Mouse (Mus musculus): ENCODE results near the gene Msln.

Msln gene

DNA sequence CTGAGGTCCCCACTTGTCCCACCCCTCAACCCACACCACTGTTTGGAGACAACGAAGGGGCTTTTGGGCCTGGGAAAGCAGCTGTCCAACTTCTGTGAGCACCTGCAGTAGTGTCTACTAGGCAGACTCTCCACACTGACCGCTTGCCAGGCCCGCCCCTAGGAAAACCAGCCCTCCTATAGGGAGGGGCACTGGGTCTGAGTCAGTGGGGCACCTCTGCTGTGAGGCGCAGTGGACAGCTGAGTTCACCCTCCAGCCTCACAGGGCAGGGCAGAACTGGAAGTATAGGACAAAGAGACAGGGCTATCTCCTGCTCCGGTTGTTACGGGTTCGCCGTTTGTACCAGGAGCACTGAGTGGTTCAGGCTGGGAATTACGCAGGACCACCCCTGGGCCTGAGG, at the start of gene Msln:
Msln (minus strand) TSS at position 138 of the 400 bp plus-strand sequence.
- no peak for DNase-seq (ENCODE audit: low spot score in 2 of 2)

DNA sequence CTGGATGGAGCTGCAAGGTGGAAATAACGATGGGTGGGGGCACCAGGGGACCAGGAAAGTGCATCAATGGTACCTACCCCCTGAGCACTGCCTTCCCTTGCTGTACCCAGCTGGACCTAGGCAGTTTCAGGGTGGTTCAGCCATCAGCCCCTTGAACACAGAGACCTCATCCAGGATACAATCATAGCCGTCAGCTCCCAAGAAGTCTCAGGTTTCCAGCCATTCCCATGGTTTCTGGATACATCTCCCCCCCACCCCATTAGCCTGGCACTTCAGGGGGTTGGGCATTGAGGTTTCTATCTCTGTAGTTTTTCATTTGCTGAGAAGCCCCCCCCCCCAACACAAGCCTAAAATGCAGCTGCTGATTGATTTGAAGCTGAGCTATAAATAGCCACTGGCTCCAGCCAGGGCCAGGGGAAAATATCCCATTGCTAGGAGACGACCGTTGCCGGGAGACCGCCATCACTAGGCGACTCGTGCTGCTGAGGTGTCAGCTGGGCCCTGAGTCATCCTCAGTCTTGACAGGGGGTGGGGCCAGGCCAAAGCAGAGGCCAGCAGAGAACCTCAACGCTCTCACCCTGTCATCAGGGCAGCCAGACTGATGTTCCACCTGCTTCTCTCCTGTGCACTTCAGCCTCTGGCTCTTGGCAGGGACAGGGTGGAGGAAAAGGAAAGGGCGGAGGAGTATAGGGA, 48.8 kb upstream of the Msln start:
- DNase-seq (ENCODE audit: low spot score in 2 of 2) = peak; percentile 74 to 88

DNA sequence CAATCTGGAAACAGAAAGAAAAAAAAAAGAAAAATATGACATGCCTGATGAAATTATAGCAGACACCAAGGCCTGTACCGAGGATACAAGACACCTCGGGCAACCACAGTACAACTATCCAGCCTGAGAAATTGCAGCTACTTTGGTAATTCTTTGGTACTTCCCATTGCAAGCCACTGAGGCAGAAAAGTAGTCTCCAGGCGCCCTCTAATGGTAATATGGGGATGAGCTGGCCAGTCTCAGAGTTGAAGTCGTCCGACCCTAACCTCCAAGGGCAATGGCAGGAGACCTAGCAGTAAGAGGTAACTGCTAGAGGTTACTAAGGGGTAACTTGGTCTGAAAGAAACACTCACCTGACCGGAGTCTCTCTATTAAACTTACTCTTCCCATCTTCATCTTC, 46.9 kb upstream of the Msln start:
- DNase-seq (ENCODE audit: low spot score in 2 of 2) = peak in 1 of 2 experiments; percentile 61

DNA sequence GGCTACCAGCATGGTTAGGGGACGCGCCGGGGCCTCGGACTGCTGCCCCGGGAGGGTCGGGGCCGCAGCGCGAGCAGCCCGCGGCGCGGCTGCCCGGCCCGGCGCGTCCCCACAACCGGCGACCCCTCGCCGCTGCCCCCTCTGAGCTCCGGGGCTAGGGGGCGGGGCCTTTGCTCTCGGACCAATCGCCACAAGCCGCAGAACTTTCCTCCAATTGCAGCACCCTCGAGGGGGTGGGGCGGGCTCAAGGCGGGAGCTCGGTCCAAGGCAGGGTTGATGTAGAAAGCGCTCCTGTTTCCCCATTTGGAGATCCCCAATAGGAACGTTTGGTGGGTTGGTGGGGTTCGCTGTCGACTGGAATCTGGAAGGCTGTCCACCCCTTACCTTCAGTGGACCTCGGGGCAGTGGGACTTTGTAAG, 42.8 kb upstream of the Msln start, which contains the start of gene Metrn:
Metrn (minus strand) TSS at position 186 of the 419 bp plus-strand sequence.
- peak in 1 of 2 experiments; percentile 75 for DNase-seq (ENCODE audit: low spot score in 2 of 2)

DNA sequence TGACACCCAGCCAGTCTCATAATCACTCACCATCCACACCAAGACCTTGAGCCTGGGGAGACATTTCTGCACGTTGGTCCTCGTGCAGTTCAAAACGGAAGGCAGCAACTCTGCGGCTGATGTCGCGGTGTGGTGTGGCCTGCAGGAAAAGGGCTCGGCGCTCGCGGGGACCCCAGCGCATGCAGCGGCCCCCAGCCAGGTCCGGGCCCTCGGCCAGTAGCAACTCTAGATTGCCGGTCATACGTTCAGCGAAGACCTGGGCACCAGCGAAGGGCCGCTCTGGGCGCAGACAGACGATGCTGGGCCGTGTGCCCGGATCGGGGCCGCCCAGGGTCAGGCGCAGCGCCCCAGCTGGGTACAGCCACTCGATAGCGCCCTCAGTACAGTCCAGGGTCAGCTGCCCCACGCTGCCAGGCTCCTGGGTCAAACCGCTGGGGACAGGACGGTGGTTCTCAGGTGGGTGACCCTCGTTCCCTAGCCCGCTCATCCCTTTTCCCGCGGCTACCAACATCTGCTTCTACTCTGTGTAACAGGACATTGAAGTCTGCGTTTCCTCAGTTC, 42.1 kb upstream of the Msln start:
- no peak for DNase-seq (ENCODE audit: low spot score in 2 of 2)

DNA sequence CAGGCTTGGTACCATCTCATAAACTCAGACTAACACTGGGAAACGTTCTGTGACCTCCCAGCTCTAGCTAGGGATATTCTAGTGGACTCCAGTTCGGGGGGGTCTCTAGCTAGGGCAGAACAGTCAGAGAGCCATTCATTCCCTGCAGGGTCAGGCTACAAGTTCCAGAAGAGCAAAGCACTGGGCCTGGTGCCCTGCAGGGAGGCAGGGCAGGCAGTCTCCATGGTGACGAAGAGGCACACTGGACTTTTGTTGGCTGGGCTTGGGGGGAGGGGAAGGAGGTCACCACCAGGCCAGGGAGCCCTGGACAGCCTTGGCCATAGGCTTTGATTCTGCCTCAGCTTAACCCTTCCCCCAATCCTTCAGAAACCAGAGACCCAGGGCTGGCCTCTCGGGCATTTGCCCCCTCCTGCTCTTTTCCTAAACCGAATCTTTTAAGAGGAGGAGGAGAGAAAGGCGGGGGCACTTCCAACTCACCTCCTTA, 41.5 kb upstream of the Msln start, which contains the start of gene AC134908.4:
AC134908.4 (minus strand) TSS at position 51 of the 484 bp plus-strand sequence.
- no peak for DNase-seq (ENCODE audit: low spot score in 2 of 2)

DNA sequence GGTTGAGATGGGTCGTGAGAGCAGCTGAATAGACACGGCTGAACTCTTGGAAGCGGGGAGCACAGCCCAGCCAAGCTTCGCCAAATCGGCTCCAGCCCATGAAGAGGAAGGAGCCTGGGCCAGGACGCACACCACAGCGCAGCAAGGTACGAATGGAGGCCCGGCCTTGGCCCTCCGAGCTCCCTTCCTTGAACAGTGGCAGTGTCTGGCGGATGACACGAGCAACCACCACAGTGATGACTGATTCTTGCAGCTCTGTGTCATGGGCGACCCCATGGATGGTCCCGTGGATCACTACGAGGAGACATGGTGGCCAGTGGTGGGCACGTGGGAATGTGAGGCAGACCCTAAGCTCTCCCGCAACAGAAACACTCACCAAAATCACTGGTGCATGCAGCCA, 40.8 kb upstream of the Msln start:
- DNase-seq (ENCODE audit: low spot score in 2 of 2) = no peak

DNA sequence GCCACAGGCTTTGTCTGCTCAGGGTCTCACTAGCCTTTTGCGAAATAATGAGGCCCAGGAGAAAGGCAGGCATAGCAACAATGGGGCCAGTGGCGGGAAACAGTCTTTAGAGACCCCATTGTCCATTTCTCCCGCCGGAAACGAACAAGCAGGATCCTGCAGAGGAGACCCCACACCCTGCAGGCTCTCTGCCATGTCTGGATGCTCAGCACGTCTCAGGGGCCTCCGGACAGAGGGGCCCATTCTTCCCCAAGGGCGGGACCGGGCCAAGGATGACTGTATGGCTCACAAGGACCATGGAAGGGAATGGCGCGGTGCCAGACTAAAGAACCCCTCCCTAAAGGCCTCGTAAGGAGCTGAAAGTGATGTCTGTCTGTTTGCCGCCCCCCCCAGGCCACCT, 40.0 kb upstream of the Msln start:
- no peak for DNase-seq (ENCODE audit: low spot score in 2 of 2)

DNA sequence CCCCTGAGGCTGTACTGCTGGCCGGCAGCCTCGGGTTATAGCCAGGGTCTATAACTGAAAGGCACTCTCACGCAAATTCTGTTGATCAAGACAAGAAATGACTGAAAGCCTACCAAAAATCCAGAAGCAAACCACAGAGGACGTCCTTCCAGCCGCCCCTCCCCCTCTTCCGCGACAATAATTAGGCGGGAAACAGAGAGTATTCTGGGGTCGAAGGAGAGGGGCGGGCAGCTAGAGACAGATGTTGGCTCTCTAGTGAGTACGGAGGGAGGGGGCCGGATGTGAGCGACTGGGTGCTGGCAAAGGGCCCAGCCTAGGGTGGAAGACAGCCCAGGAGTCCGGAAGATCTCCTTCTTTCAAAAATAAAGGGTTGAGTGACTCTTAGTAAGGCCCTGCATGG, 38.4 kb upstream of the Msln start, which contains the start of gene Fam173a:
Fam173a (minus strand) TSS at position 287 of the 400 bp plus-strand sequence.
- DNase-seq (ENCODE audit: low spot score in 2 of 2) = peak; percentile 69 to 77

DNA sequence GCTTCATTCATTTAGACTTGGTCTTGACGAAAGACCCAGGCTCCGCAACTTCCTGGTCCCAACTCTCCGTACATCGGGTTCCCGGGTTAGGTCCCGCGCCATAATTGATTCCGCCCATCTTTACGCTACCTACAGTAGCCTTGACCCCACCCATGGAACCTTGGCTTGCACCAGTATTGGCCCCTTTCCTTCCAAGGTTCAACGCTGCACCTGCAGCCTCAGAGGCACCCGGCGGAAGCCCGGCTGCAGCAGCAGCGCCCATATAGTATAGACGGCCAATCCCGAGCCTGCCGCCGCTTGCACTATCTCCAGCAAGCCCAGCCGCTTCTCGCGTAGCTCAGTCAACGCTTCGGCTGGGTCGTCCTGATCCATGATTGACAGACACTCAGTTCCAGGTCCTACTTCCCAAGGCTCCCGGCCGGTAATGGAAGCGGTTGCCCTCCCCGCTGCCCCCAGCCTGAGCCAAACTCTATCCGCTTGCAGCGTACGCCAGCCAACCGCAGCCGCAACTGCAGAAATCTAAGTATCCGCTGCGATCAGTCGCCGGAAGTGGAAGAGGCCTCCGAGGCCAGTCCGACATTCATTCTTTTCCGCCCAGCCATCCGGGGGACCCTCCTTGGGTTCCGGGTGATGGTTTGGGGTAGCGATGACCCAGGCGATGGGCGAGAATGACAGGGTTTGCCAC, 37.8 kb upstream of the Msln start:
- DNase-seq (ENCODE audit: low spot score in 2 of 2) = peak; percentile 74 to 79

DNA sequence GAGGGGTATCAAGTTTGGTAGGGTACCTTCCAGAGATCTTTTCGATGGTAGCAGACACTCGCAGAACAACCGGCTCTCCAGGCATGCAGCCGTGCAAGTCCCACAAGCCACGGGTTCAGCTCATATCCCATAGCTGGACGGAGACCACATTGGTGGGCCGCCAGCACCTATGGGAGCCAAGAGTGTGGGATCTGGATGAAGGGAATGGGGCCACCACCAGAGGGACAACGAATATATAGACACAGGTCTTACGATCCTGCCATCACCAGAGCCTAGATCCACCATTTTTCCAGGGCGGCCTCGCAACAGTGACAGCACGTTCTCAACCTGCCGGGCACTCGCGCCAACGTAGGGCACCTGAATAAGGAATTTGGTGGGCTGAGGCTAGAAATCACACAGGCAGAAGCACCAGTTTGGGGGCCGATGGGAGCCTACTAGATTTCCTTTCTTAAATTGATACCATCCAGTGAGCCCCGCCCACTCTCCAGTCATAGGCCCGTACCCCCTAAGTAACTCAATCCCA, 37.2 kb upstream of the Msln start:
- no peak for DNase-seq (ENCODE audit: low spot score in 2 of 2)

DNA sequence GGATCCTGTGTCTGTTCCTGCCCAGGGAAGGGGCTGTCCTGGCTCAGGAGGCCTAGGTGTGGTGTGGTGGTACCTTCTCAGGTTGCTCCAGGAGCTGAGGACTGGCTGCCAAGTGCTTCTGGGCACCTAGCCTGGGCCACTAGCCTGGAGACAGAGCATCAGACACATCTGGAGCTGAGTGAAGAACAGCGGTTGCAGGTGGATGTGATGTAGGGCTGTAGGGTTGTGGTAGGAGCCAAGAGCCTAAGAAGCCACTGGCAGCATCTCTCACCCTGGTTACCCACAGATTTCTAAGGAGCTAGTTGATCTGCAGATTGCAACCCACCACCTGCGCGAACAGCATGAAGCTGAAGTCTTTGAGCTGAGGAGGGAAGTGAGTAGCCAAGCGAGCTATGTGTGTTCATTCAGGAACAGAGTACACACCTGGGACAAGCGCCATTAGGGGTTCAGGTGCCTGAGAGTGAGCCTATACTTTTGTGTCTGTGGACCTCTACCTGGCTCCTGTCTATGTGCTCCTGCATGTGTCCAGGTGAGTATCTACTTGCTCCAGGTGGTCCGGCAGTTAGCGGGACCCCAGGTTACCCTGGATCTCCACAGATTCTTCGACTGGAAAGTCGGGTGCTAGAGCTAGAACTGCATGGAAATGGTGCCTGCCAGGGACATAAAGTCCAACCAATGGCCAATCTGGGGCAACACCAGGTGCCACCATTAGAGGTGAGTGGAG, 32.8 kb upstream of the Msln start:
- no peak for DNase-seq (ENCODE audit: low spot score in 2 of 2)

DNA sequence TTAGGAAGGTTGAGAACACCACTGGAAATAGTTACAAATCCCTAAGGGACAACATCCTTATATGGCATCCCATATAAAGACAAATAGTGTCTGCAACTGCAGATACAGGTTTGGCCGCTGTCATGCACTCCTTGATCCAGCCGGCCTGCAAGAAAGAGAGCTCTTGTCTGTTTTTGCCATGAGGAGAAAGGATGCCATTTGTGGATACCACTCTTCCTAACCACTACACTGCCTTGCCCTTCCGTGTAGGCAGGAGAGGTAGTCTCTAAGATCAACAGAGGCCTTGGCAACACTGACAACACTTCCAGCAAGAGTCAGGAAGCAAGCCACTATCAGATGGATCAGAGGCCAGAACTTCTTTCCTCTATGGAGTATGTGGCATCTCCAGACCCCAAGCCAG, 32.1 kb upstream of the Msln start, which contains the start of gene Ccdc78:
Ccdc78 (plus strand) TSS at position 301 of the 400 bp plus-strand sequence.
- DNase-seq (ENCODE audit: low spot score in 2 of 2) = no peak

DNA sequence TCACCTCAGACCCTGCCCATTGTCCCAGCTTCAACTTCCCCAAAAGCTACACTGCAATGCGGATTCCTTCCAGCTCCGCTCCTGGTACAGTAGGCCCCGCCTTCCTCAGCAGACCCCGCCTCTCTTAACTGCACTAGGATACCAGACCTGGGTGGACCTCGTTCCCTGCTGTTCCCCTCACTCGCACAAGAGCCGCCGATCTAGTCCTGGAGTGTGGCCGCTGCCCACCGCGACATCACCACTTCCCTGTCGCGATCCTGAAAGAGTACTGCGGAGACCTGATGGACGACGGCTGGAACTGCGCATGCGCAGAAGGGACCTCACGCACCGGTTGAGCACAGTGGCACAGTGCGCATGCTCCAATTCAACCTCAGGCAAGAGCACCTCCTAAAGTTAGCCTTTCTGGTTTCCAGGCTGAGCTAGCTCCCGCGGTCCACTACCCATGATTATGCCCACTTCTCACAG, 31.1 kb upstream of the Msln start, which contains the start of gene Haghl:
Haghl (minus strand) TSS at position 393 of the 465 bp plus-strand sequence.
- peak; percentile 93 to 96 for DNase-seq (ENCODE audit: low spot score in 2 of 2)

DNA sequence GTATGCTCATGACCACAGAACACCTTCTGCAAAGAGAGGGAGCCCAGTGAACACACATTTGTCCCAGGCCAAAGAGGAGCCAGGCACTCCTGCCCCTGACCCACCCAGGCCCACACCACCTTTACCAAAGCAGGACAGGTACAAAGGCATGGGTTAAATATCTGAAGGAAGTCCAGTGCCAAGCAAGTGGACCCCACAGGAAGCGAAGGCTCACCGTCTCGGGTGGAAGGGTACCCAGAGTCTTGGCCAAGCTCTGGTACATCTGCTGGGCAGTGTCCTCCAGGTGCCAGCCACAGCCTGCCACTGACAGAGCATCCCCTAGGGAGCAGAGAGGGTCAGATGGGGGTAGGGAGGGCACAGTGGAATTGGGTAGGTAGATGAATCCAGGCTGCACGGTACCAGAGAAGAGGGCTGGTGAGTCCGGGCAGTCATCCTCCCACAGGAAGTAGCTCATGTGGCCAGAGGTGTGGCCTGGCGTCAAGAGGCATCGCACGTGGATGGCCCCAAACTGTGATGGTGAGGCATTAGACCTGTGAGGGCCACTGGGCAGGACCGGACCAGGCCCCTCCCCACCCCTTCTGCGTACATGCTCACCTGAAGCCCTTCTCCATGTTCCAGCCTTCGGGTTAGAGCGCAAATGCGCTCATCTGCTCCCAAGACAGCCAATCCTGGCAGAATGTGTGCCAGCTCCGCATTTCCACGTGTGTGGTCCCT, 29.8 kb upstream of the Msln start:
- DNase-seq (ENCODE audit: low spot score in 2 of 2) = no peak

DNA sequence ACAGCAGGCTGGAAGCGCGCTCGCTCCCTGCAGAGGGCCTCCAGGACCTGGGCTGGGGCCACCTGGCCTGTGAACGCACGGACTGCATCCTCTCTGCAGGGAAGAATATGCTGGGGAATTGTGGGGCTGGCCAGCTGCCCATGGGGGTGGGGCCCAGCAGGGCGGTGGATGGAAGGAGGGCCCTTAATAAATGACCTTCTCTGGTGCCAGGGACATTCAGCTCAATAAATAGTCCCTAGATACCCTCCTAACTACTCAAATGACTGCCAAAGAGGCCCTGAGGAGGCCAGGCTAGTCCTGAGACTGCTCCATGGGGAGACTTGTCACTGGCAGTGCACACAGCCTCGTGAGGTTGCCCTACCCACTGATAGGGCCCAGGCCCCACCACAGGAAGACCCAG, 28.9 kb upstream of the Msln start:
- DNase-seq (ENCODE audit: low spot score in 2 of 2) = no peak

DNA sequence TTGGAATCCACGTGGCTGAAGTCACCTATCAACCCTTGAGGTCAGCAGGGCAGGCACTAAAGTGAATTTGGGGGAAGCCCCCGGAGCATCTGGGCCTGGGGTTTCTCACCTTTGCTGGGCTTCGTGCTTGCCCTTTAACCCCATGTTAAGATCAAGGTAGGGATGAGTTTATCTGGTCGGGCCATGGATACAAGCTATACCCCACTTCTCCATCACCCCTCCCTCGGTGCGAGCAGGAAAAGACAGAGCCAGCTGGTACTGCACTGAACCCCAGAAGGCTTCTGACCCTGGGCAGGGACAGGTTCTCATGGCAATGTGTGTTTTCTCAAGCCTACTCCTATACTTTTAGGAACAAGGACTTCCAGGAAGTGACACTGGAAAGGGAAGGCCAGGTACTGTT, 27.2 kb upstream of the Msln start:
- DNase-seq (ENCODE audit: low spot score in 2 of 2) = no peak

DNA sequence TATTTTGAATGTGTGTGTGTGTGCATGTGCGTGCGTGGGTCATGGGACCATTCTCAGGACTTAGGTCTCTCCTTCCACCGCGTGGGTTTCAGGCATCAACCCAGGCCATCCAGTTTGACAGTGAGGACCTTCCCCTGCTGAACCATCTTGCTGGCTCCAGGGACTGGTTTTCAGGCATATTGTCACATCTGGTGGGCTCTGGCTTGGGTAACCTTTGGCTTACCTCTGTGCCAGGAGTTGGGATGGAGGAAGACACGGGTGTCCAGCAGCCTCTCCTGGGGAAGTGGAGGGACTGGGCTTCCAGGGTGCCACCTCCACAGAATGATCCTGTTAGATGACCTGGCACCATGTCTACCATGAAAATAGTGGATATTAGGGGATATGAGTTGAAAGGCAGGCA, 23.8 kb upstream of the Msln start:
- no peak for DNase-seq (ENCODE audit: low spot score in 2 of 2)

DNA sequence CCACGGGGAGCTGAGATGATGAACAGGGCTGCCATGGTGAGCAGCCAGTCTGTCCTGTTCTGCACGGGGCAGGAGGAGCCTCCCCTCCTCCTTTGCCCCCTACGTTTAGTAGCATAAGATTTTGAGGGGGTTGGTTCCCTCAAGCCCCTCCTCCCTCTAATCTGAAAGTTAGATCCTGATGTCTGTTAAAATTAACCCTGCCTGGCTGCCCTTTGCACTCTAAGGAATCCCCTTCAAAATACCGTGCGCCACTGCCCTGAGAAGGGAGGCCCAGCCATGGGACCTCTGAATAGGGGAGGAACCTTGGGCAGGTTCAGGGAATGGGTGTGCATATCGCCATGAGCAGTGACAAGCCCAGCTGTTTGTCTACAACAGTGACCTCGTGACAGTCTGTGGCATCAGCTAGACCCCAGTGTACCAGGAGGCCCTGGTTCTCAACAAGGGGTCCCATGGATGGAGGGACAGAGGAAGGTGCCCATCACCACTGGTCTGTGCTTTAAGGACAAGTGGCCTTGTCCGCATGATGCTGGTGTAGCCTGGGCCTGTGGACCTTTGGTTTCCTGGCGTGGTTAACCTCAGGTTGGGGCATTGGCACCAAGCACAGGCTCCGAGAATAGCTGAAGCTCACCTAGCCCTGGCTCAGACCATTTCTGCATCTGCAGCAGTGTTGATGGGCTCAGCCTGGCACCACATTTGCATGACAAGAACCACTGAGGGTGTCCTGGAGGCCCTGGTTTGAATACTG, 21.3 kb upstream of the Msln start:
- no peak for DNase-seq (ENCODE audit: low spot score in 2 of 2)

DNA sequence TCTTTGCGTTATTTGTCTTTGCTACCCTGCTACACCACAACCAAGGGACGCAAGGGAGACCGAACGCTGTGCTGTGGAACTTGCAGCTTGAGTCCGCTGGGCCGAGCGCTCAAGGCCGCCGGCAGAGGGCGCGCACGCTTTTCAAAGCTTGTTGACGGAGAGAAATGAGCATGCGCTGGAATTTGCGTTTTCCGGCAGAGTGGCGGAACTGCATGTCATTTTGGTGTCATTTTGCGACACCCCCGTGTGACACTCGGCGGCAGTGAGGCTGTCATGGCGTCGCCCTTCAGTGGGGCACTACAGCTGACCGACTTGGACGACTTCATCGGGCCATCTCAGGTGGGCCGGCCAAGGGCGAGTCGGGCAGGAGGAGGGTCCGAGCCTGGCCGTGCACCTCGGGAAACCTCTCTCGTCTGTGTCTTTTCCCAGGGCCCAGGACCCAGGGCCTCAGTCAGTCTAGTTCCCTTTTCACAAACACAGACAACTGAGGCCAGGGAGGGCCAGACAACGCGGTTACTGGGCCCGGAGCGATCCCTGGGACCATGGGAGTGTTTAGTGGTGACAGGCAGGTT, 19.5 kb upstream of the Msln start, which contains the start of gene Narfl:
Narfl (plus strand) TSS at position 228 of the 572 bp plus-strand sequence.
- DNase-seq (ENCODE audit: low spot score in 2 of 2) = peak; percentile 95 to 98

All from frontal cortex, postnatal 14 days (tissue).